Mouse (Mus musculus) CH12.LX (cell line): Measurements from ENCODE around the gene Il2ra. TPM values are rescaled to one million over a fixed set of nuclear protein-coding genes. Genes with fewer than 3 reads are reported as not detected.

ENCODE experiments used
- DNase-seq: peaks from one replicate; pipeline ENCODE4 v3.0.0-alpha.2; 2013; ENCODE audit errors: extremely low read depth
- H3K27ac ChIP-seq: 2 replicates; pipeline ENCODE4 v1.5.1; 2012; ENCODE audit warnings: low read depth, mild to moderate bottlenecking, control low read depth, moderate library complexity; ENCODE audit not compliant: insufficient read depth
- H3K27me3 ChIP-seq: replicated peaks from 2 replicates; pipeline ENCODE3; 2012; ENCODE audit warnings: inconsistent platforms
- H3K36me3 ChIP-seq, 2 experiments: replicated peaks in 1 of 2; 2 replicates each; pipeline versions ENCODE3 to v1.6.1; 2012; ENCODE audit warnings: inconsistent platforms in 1 of 2, low read length in 1 of 2, mild to moderate bottlenecking in 1 of 2, mixed read lengths in 1 of 2, moderate library complexity in 1 of 2; ENCODE audit not compliant: control insufficient read depth in 1 of 2, insufficient read depth in 1 of 2
- H3K4me1 ChIP-seq, 2 experiments: 2 replicates each; pipeline ENCODE4 v1.6.1; 2012; ENCODE audit warnings: inconsistent platforms in 1 of 2, moderate library complexity in 1 of 2; ENCODE audit not compliant: insufficient read depth in 2 of 2, control insufficient read depth in 1 of 2
- H3K4me2 ChIP-seq: 2 replicates; pipeline ENCODE4 v1.6.1; 2012; ENCODE audit warnings: low read depth, mild to moderate bottlenecking, control low read depth; ENCODE audit not compliant: poor library complexity, insufficient read depth, severe bottlenecking
- H3K4me3 ChIP-seq, 3 experiments: fragments of 150-350 bp in 1 of 3; sonication (generic) in 1 of 3; replicated peaks in 1 of 3; 2 replicates each; pipeline versions ENCODE3 to v1.5.1; 2011 to 2012; ENCODE audit warnings: low read depth in 2 of 3, low read length in 2 of 3, mild to moderate bottlenecking in 2 of 3, moderate library complexity in 2 of 3, control low read depth in 1 of 3, improper control_type of control experiment in 1 of 3, inconsistent platforms in 1 of 3, mixed read lengths in 1 of 3; ENCODE audit not compliant: poor library complexity in 1 of 3
- H3K79me2 ChIP-seq: replicated peaks from 2 replicates; pipeline ENCODE4 v1.6.1; 2012; ENCODE audit warnings: mild to moderate bottlenecking, moderate library complexity; ENCODE audit not compliant: control insufficient read depth, poor library complexity, insufficient read depth, severe bottlenecking; ENCODE audit errors: extremely low read depth
- H3K9ac ChIP-seq: 2 replicates; pipeline ENCODE4 v1.6.1; 2012; ENCODE audit warnings: low read depth, mild to moderate bottlenecking, control low read depth, moderate library complexity; ENCODE audit not compliant: insufficient read depth
- H3K9me3 ChIP-seq: replicated peaks from 2 replicates; pipeline ENCODE3; 2012; ENCODE audit warnings: low read length, inconsistent platforms, mixed read lengths
- CTCF ChIP-seq, 2 experiments: IDR thresholded peaks in 1 of 2; conservative IDR thresholded peaks in 1 of 2; 2 replicates each; pipeline ENCODE4 v1.5.1; 2011 to 2012; ENCODE audit warnings: low read depth in 2 of 2, low read length in 2 of 2, improper control_type of control experiment in 1 of 2, inconsistent platforms in 1 of 2, mild to moderate bottlenecking in 1 of 2, moderate library complexity in 1 of 2
- E2F4 ChIP-seq: IDR thresholded peaks from 2 replicates; pipeline ENCODE4 v1.6.1; 2011; ENCODE audit warnings: low read depth, low read length, improper control_type of control experiment; ENCODE audit not compliant: insufficient replicate concordance
- GABPA ChIP-seq: IDR thresholded peaks from 2 replicates; pipeline ENCODE4 v1.6.1; 2012; ENCODE audit warnings: low read depth, low read length, improper control_type of control experiment, inconsistent platforms; ENCODE audit not compliant: insufficient replicate concordance
- JUN ChIP-seq: IDR thresholded peaks from 2 replicates; pipeline ENCODE4 v1.6.1; 2011; ENCODE audit warnings: low read depth, mild to moderate bottlenecking, low read length, improper control_type of control experiment, moderate library complexity; ENCODE audit not compliant: insufficient read depth
- JUND ChIP-seq: conservative IDR thresholded peaks from 2 replicates; pipeline ENCODE4 v1.6.1; 2011; ENCODE audit warnings: low read depth, low read length, improper control_type of control experiment
- KAT2A ChIP-seq: IDR thresholded peaks from 2 replicates; pipeline ENCODE4 v1.6.1; 2012; ENCODE audit warnings: low read length, improper control_type of control experiment, inconsistent platforms; ENCODE audit not compliant: insufficient replicate concordance
- MAFK ChIP-seq: IDR thresholded peaks from 2 replicates; pipeline ENCODE4 v1.6.1; 2011; ENCODE audit warnings: low read length, improper control_type of control experiment; ENCODE audit not compliant: insufficient replicate concordance
- MAX ChIP-seq: IDR thresholded peaks from 2 replicates; pipeline ENCODE4 v1.6.1; 2011; ENCODE audit warnings: low read length, improper control_type of control experiment
- POLR2A ChIP-seq: IDR thresholded peaks from 2 replicates; pipeline ENCODE4 v1.6.1; 2011; ENCODE audit warnings: low read depth, mild to moderate bottlenecking, improper control_type of control experiment, low read length
- POLR2AphosphoS2 ChIP-seq: IDR thresholded peaks from 2 replicates; pipeline ENCODE4 v1.6.1; 2011; ENCODE audit warnings: low read depth, low read length, improper control_type of control experiment
- RAD21 ChIP-seq: IDR thresholded peaks from 2 replicates; pipeline ENCODE4 v1.6.1; 2011; ENCODE audit warnings: low read depth, mild to moderate bottlenecking, low read length, improper control_type of control experiment, moderate library complexity
- SIN3A ChIP-seq: IDR thresholded peaks from 2 replicates; pipeline ENCODE4 v1.6.1; 2012; ENCODE audit warnings: low read length, improper control_type of control experiment, inconsistent platforms
- SMC3 ChIP-seq: IDR thresholded peaks from 2 replicates; pipeline ENCODE4 v1.6.1; 2011; ENCODE audit warnings: low read depth, low read length, improper control_type of control experiment
- TBP ChIP-seq: conservative IDR thresholded peaks from 2 replicates; pipeline ENCODE4 v1.6.1; 2011; ENCODE audit warnings: low read depth, low read length, improper control_type of control experiment
- UBTF ChIP-seq: IDR thresholded peaks from 2 replicates; pipeline ENCODE4 v1.6.1; 2012; ENCODE audit warnings: low read depth, mild to moderate bottlenecking, inconsistent platforms, low read length, improper control_type of control experiment, moderate library complexity
- ZC3H11A ChIP-seq: IDR thresholded peaks from 2 replicates; pipeline ENCODE4 v1.6.1; 2012; ENCODE audit warnings: low read depth, mild to moderate bottlenecking, inconsistent platforms, low read length, improper control_type of control experiment
- ZKSCAN1 ChIP-seq: IDR thresholded peaks from 2 replicates; pipeline ENCODE4 v1.6.1; 2012; ENCODE audit warnings: low read depth, inconsistent platforms, low read length, improper control_type of control experiment, borderline replicate concordance
- ZNF384 ChIP-seq: IDR thresholded peaks from 2 replicates; pipeline ENCODE4 v1.6.1; 2012; ENCODE audit warnings: low read depth, low read length, improper control_type of control experiment, inconsistent platforms
- dilution Hi-C: fragments of 300-500 bp; cut with MboI; formaldehyde crosslinking; loops from 2 replicates; pipeline ENCODE4 v1.14.3; 2020; ENCODE audit warnings: low sequenced_read_pairs; ENCODE audit not compliant: extremely low pct_unique_long_range_greater_than_20kb, extremely low pct_ligation_motif_present
- in situ Hi-C: fragments of 300-500 bp; cut with MboI; formaldehyde crosslinking; loops from 3 replicates; pipeline ENCODE4 v1.14.3; 2019; ENCODE audit warnings: low sequenced_read_pairs, low pct_ligation_motif_present, low pct_unique_long_range_greater_than_20kb, mixed read lengths
- polyA plus RNA-seq: library from polyadenylated mRNA; unstranded; fragments of >175 nt; gene quantifications from 2 replicates; pipeline ENCODE4 v1.2.1, GENCODE M21; 2012; ENCODE audit warnings: low read depth; ENCODE audit not compliant: insufficient read length
- total RNA-seq, 2 experiments: library from RNA; depleted of rRNA; stranded (reverse); fragments of 300-350 nt in 1 of 2; fragments of >200 nt in 1 of 2; gene quantifications; 2 replicates each; pipeline ENCODE4 v1.2.3; 2012 to 2014

The Il2ra gene
- total and polyA plus RNA-seq, 3 experiments = 6.0 to 8.8 (median 6.3) TPM

GRCm38 (mm10) chr2:11735853-11736252 lies 93.2 kb downstream of the Il2ra start:
- Histone ChIP-seq H3K4me1 (no peaks in the 10 kb centered on the region), H3K9ac (no peak overlapping the region), H3K27ac (no peak overlapping the region), H3K36me3 (peaks cover 8 to 42% of the 10 kb centered on the region in 2 experiments), H3K4me3 (no peak overlapping the region), H3K27me3 (no peaks in the 10 kb centered on the region), H3K79me2 (no peaks in the 10 kb centered on the region), H3K9me3 (no peaks in the 10 kb centered on the region), H3K4me2 (no peak overlapping the region)
- dilution Hi-C loops = no loop called here
- TF ChIP-seq JUND (no peak), TBP (no peak), MAFK (no peak), RAD21 (no peak), POLR2AphosphoS2 (no peak), ZNF384 (no peak), KAT2A (no peak), GABPA (no peak), ZKSCAN1 (no peak), SIN3A (no peak), POLR2A (no peak), MAX (no peak), SMC3 (no peak)
- in situ Hi-C loops = no loop called here
- no peak for DNase-seq

- TF ChIP-seq JUND = no peak
- TF ChIP-seq POLR2AphosphoS2 = no peak
- Histone ChIP-seq H3K4me2 (no peak overlapping the region), H3K27ac (no peak overlapping the region), H3K4me1 (no peaks in the 10 kb centered on the region), H3K9me3 (no peaks in the 10 kb centered on the region), H3K36me3 (peaks cover 31 to 60% of the 10 kb centered on the region in 2 experiments), H3K4me3 (no peak overlapping the region), H3K9ac (no peak overlapping the region), H3K79me2 (no peaks in the 10 kb centered on the region), H3K27me3 (no peaks in the 10 kb centered on the region)
- DNase-seq = no peak
- dilution Hi-C loops (no loop called here), in situ Hi-C loops (no loop called here)
Observed at GRCm38 (mm10) chr2:11738794-11739193, 96.2 kb downstream of the Il2ra start.

- TF ChIP-seq JUN = no peak
- no peak for TF ChIP-seq CTCF (conservative IDR thresholded peaks at IDR 0.05 in 1 of 2, IDR thresholded peaks at IDR 0.05 in 1 of 2; ENCODE audit: low read depth in 2 of 2, low read length in 2 of 2)
- TF ChIP-seq E2F4 = no peak
- no peak for TF ChIP-seq ZC3H11A
- TF ChIP-seq UBTF = no peak
- no peak for TF ChIP-seq MAFK
- DNase-seq = no peak
- H3K4me1 ChIP-seq = no peaks in the 10 kb centered on the region
- no peak overlapping the region for H3K9ac ChIP-seq
- in situ Hi-C loops (no loop called here), dilution Hi-C loops (no loop called here)
- no peaks in the 10 kb centered on the region for H3K27me3 ChIP-seq
- H3K4me2 ChIP-seq = no peak overlapping the region
- no peak overlapping the region for H3K27ac ChIP-seq
- no peak overlapping the region for H3K4me3 ChIP-seq
- peaks cover 38 to 59% of the 10 kb centered on the region in 2 experiments for H3K36me3 ChIP-seq
- H3K9me3 ChIP-seq = no peaks in the 10 kb centered on the region
- H3K79me2 ChIP-seq = no peaks in the 10 kb centered on the region
Observed at GRCm38 (mm10) chr2:11739516-11740051, 97.0 kb downstream of the Il2ra start.
